Mouse (Mus musculus): ENCODE measurements at regions not wholly inside any gene's neighbourhood (a gene's known extent, or its start where the extent isn't known, plus 50 kb on each side); places are given as distances from the start of the nearest gene placed in this dataset.

DNA sequence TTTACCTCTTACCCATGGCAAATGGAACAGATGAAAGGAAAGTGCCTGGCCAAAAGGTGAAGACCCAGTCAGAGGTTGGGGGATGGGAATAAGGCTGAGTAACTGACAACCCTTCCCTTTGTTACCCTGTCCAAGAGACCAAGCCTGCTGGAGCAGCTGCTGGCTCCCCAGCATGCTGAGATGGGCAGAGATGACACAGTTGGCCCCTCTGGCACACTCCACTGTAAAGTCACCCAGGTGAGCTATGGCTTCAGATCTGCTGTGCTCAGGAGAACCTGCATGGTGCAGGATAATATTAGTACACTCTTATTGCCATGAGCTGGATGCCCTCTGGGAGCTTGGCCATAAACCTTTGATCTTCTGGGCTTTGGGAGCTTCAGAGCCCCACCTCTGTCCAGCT is 100.3 kb downstream of the Cbln1 start:
- Histone ChIP-seq H3K4me1 (ENCODE audit: control insufficient read depth, insufficient read depth, low read length) (no peaks in the 10 kb centered on the region), H3K27ac (ENCODE audit: insufficient read depth, low read depth, low read length) (no peak overlapping the region), H3K4me3 (ENCODE audit: insufficient read depth, low read depth, low read length) (no peak overlapping the region)
- TF ChIP-seq POLR2A (IDR thresholded peaks at IDR 0.05; ENCODE audit: insufficient read depth, low read depth, low read length) (no peak), CTCF (IDR thresholded peaks at IDR 0.05; ENCODE audit: insufficient read depth, low read depth, low read length) (no peak)

- 74% methylated on average over 3 of the region's 3 CpGs for WGBS
- no peak for TF ChIP-seq POLR2A (IDR thresholded peaks at IDR 0.05; ENCODE audit: insufficient read depth, low read depth, low read length)
- no peak for TF ChIP-seq CTCF (IDR thresholded peaks at IDR 0.05; ENCODE audit: insufficient read depth, low read depth, low read length)
- H3K4me1 ChIP-seq (ENCODE audit: control insufficient read depth, insufficient read depth, low read length) = no peaks in the 10 kb centered on the region
- H3K4me3 ChIP-seq (ENCODE audit: insufficient read depth, low read depth, low read length) = no peak overlapping the region
- H3K27ac ChIP-seq (ENCODE audit: insufficient read depth, low read depth, low read length) = no peak overlapping the region
Measured at GRCm38 (mm10) chr8:87370194-87370593, 102.2 kb downstream of the Cbln1 start.

GRCm38 (mm10) chr8:87350471-87350870 is 121.9 kb downstream of the Cbln1 start:
- TF ChIP-seq POLR2A (IDR thresholded peaks at IDR 0.05; ENCODE audit: insufficient read depth, low read depth, low read length) = no peak
- no peak for TF ChIP-seq CTCF (IDR thresholded peaks at IDR 0.05; ENCODE audit: insufficient read depth, low read depth, low read length)
- Histone ChIP-seq H3K4me1 (ENCODE audit: control insufficient read depth, insufficient read depth, low read length) (no peaks in the 10 kb centered on the region), H3K27ac (ENCODE audit: insufficient read depth, low read depth, low read length) (no peak overlapping the region), H3K4me3 (ENCODE audit: insufficient read depth, low read depth, low read length) (no peak overlapping the region)
- WGBS = 88% methylated on average over 4 of the region's 4 CpGs

DNA sequence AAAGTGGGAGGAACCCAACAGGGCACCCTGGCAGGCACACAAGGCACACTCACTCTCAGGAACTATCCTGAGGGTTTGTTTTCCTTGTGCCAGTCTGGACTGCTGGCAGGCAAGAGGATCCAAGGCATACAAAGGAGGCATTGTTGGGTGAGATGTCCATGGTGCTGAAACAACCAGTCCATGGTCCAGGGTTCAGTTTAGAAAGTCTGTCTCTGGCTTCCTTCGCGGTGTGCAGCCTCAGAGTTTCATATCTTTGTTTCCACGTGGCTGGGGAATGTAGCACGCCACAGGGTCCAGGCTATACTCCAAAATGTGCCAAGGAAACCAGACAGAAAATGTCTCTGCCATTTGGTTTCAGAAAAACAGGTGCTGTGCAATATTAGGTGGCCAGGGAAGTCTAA is 122.6 kb downstream of the Cbln1 start:
- Histone ChIP-seq H3K27ac (ENCODE audit: insufficient read depth, low read depth, low read length) (no peak overlapping the region), H3K4me3 (ENCODE audit: insufficient read depth, low read depth, low read length) (no peak overlapping the region), H3K4me1 (ENCODE audit: control insufficient read depth, insufficient read depth, low read length) (no peaks in the 10 kb centered on the region)
- WGBS = 51% methylated on average over 4 of the region's 4 CpGs
- TF ChIP-seq CTCF (IDR thresholded peaks at IDR 0.05; ENCODE audit: insufficient read depth, low read depth, low read length) (no peak), POLR2A (IDR thresholded peaks at IDR 0.05; ENCODE audit: insufficient read depth, low read depth, low read length) (no peak)

DNA sequence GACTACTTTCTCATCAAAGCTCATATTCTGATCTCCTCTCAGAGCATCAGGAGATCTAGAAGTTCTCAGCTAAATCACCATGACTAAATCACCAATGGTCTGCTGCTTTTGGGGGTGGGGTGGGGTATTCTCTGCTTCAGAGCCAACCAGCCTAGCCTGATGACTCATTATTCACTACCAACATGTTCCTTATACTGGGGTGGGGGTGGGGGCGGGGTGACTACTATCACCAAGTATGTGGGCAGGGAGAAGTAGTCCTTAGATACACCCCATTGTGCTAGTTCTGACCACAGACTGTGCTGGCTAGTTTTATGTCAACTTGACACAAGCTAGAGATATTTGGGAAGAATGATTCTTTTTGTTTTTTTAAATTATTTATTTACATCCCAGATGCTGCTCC is 143.0 kb downstream of the Cbln1 start:
- no peak overlapping the region for H3K27ac ChIP-seq (ENCODE audit: insufficient read depth, low read depth, low read length)
- H3K4me1 ChIP-seq (ENCODE audit: control insufficient read depth, insufficient read depth, low read length) = no peaks in the 10 kb centered on the region
- TF ChIP-seq POLR2A (IDR thresholded peaks at IDR 0.05; ENCODE audit: insufficient read depth, low read depth, low read length) (no peak), CTCF (IDR thresholded peaks at IDR 0.05; ENCODE audit: insufficient read depth, low read depth, low read length) (no peak)
- H3K4me3 ChIP-seq (ENCODE audit: insufficient read depth, low read depth, low read length) = no peak overlapping the region
- WGBS = 88% methylated on average over 1 of the region's 1 CpGs

- Histone ChIP-seq H3K4me1 (ENCODE audit: control insufficient read depth, insufficient read depth, low read length) (no peaks in the 10 kb centered on the region; the same call in 1 of the 2 replicates), H3K4me3 (ENCODE audit: insufficient read depth, low read depth, low read length) (no peak overlapping the region), H3K27ac (ENCODE audit: insufficient read depth, low read depth, low read length) (no peak overlapping the region)
- TF ChIP-seq CTCF (IDR thresholded peaks at IDR 0.05; ENCODE audit: insufficient read depth, low read depth, low read length) (no peak), POLR2A (IDR thresholded peaks at IDR 0.05; ENCODE audit: insufficient read depth, low read depth, low read length) (no peak)
- WGBS = 74% methylated on average over 3 of the region's 3 CpGs
Measured at GRCm38 (mm10) chr8:87314570-87314969, 157.8 kb downstream of the Cbln1 start.

DNA sequence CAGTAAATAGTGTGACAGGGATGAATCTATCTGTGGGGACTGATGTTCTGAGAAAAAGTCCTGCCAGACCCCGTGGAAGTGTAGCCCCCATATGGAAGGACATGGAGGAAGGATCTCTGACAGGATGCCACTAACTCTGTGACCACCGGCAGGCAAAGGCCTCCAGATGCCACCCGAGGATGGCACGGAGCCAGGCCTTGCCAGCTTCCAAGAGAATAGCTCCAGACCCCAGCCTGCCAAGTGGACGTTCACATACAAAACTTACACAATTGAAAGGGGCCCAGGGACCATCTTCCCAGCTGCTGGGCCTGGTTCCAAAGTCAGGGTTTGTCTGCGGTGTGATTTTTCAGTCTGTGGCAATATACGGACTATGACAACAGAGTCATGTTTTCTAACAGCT is 161.1 kb downstream of the Cbln1 start:
- Histone ChIP-seq H3K27ac (ENCODE audit: insufficient read depth, low read depth, low read length) (no peak overlapping the region), H3K4me1 (ENCODE audit: control insufficient read depth, insufficient read depth, low read length) (no peaks in the 10 kb centered on the region; the same call in 1 of the 2 replicates), H3K4me3 (ENCODE audit: insufficient read depth, low read depth, low read length) (no peak overlapping the region)
- WGBS = 47% methylated on average over 7 of the region's 7 CpGs
- TF ChIP-seq POLR2A (IDR thresholded peaks at IDR 0.05; ENCODE audit: insufficient read depth, low read depth, low read length) (no peak), CTCF (IDR thresholded peaks at IDR 0.05; ENCODE audit: insufficient read depth, low read depth, low read length) (no peak)

GRCm38 (mm10) chr8:87308311-87308710 is 164.1 kb downstream of the Cbln1 start:
- 74% methylated on average over 3 of the region's 3 CpGs for WGBS
- H3K4me3 ChIP-seq (ENCODE audit: insufficient read depth, low read depth, low read length) = no peak overlapping the region
- no peak overlapping the region for H3K27ac ChIP-seq (ENCODE audit: insufficient read depth, low read depth, low read length)
- TF ChIP-seq CTCF (IDR thresholded peaks at IDR 0.05; ENCODE audit: insufficient read depth, low read depth, low read length) (no peak), POLR2A (IDR thresholded peaks at IDR 0.05; ENCODE audit: insufficient read depth, low read depth, low read length) (no peak)
- no peaks in the 10 kb centered on the region for H3K4me1 ChIP-seq (ENCODE audit: control insufficient read depth, insufficient read depth, low read length)

DNA sequence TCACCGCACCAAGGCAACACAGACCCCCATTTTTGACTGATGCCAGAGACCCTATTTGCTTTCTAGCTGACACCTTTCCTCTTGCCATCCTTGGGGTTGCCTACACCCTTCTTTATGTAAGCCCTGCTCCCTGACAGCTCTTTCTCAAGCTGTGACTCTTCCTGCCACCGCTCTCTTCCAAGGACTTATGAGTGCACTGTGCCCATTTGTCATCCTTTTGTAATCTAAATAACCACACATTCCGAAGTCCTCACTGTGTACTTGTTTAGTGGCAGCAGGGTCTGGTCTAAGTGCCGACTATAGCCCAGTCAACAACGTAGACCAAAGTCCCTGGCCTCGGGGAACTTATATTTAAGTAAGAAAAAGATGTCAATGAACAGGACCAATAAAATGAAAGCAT is 167.4 kb downstream of the Cbln1 start:
- TF ChIP-seq CTCF (IDR thresholded peaks at IDR 0.05; ENCODE audit: insufficient read depth, low read depth, low read length) = no peak
- Histone ChIP-seq H3K27ac (ENCODE audit: insufficient read depth, low read depth, low read length) (no peak overlapping the region), H3K4me1 (ENCODE audit: control insufficient read depth, insufficient read depth, low read length) (no peaks in the 10 kb centered on the region), H3K4me3 (ENCODE audit: insufficient read depth, low read depth, low read length) (no peak overlapping the region)
- 95% methylated on average over 6 of the region's 6 CpGs for WGBS

GRCm38 (mm10) chr8:87303522-87303921 is 168.9 kb downstream of the Cbln1 start:
- H3K4me3 ChIP-seq (ENCODE audit: insufficient read depth, low read depth, low read length) = no peak overlapping the region
- no peaks in the 10 kb centered on the region for H3K4me1 ChIP-seq (ENCODE audit: control insufficient read depth, insufficient read depth, low read length)
- H3K27ac ChIP-seq (ENCODE audit: insufficient read depth, low read depth, low read length) = no peak overlapping the region
- 92% methylated on average over 5 of the region's 5 CpGs for WGBS
- TF ChIP-seq POLR2A (IDR thresholded peaks at IDR 0.05; ENCODE audit: insufficient read depth, low read depth, low read length) = no peak
- no peak for TF ChIP-seq CTCF (IDR thresholded peaks at IDR 0.05; ENCODE audit: insufficient read depth, low read depth, low read length)
